Mouse (Mus musculus): Measurements from ENCODE around the gene Sult2b1.

DNA sequence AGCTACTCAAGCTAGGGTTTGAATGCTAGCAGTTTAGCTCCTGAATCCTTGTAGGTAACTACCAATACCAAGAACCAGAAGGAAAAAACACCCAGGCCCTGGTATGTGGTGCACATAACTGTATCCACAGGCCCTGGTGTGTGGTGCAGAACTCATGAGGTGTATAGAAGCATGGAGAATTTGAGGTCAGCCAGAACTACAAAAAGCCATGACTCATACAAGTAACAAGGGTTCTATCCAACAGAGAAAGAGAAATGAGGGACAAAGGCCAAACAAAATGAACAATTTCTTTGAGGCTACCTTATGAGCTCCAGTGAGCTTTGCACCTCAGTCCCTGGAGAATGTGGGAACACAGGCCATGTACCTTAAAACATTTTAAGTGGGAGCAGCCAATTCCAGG is 36.4 kb upstream of the Sult2b1 start:
- TF ChIP-seq CTCF (IDR thresholded peaks at IDR 0.05; ENCODE audit: borderline replicate concordance, extremely low read depth, insufficient read depth, insufficient read length) (no peak), POLR2A (IDR thresholded peaks at IDR 0.05; ENCODE audit: borderline replicate concordance, extremely low read depth, insufficient read depth, insufficient read length, poor library complexity, severe bottlenecking) (no peak)
